Mouse (Mus musculus): Measurements from ENCODE around the gene Osbpl6.

Osbpl6 gene

GRCm38 (mm10) chr2:76406151-76406936 is at the start of gene Osbpl6:
Gene Osbpl6, plus strand, starts transcription at chr2:76406508.
- no peak for DNase-seq (ENCODE audit: low spot score in 2 of 2)

GRCm38 (mm10) chr2:76360226-76360625 is 46.1 kb upstream of the Osbpl6 start, which contains the start of gene Cyct:
Gene Cyct, minus strand, starts transcription at chr2:76360450.
- DNase-seq (ENCODE audit: low spot score in 2 of 2), result no peak

GRCm38 (mm10) chr2:76362111-76362510 is 44.2 kb upstream of the Osbpl6 start:
- no peak for DNase-seq (ENCODE audit: low spot score in 2 of 2)

- no peak for DNase-seq (ENCODE audit: low spot score in 2 of 2)
Measured at GRCm38 (mm10) chr2:76365811-76366210, 40.5 kb upstream of the Osbpl6 start.

GRCm38 (mm10) chr2:76367188-76367922 is 39.0 kb upstream of the Osbpl6 start:
- DNase-seq (ENCODE audit: low spot score in 2 of 2), result peak; percentile 66 to 80

GRCm38 (mm10) chr2:76368861-76369660 is 37.2 kb upstream of the Osbpl6 start:
- no peak for DNase-seq (ENCODE audit: low spot score in 2 of 2)

DNA sequence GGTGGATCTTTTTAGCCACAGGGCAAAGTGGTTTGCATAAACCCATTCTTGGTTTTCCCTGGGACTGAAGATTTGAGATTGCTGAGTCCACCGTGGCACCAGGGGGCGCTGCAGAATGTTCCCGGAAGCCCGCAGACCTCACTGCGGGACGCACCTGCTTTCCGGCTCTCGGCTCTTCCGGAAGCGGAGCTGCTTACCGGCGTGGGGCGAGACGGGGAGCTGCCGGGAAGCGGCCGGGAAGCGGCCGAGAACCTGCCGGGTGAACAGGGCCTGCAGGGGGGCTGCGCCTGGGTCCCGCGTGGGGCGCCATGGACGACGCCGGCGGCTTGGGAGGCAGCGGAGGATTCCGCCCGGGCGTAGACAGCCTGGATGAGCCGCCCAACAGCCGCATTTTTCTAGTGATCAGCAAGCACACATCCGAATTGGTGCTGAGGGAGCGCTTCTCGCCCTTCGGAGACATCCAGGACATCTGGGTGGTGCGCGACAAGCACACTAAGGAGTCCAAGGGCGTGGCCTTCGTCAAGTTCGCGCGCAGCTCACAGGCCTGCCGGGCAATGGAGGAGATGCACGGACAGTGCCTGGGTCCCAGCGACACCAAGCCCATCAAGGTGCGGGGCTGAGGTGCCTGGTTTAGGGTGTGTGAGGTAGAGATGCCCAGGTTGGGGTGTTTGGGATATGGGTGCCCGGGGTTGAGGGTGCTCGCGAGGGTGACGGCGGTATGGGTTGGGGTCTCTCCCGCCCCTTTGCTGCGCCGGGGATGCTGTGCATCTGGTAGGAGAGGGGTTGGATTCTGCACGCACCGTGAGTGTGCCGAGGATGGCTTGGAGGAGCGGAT is 36.3 kb upstream of the Osbpl6 start, which contains the start of gene Rbm45:
Gene Rbm45 (plus strand): TSS at position 164 of the 835 bp plus-strand sequence.
- DNase-seq (ENCODE audit: low spot score in 2 of 2), result peak; percentile 76 to 85

DNA sequence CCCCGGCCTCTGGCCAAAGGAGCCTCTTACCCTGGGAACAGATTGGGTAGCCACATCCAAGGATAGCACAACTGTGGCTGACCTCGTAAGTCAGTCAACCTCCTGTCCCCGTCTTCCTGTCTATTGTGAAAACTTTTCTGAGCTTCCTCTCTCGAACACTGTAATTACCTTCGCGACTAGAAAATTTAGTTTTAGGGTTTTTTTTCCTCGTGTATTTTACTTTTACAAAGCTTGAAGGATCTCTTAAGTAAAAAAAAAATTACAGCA is 35.7 kb upstream of the Osbpl6 start:
- no peak for DNase-seq (ENCODE audit: low spot score in 2 of 2)

GRCm38 (mm10) chr2:76372244-76372643 is 34.1 kb upstream of the Osbpl6 start:
- no peak for DNase-seq (ENCODE audit: low spot score in 2 of 2)

DNA sequence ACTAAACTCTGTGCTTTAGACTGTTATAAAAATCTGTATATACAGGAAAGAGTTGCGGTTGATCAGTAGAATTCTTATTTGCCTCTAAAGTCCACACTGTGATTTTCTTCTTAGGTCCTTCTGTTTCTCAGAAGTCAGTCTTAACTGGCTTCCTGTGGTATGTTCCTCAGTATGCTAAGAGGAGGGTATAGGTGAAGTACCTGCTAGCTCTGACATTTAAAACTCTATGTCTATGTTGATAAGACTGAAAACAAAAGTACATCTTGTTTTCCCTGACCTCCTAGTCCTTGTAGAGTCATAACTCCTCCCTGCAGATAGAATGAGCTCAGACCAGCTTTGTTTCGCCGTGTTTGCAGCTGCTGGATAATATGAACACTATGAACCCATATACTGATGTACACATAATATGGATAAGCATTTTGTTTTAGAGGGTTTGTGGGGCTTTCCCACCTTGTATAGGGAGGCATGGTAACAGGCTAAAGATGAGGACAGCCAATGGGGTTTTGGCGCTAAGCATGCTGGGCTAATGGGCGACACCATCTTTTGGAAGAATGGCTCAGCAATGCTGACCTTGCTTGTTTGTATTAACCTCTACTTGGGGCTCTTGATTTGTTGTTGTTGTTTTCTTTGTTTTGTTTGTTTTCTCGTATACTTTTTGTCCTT is 31.6 kb upstream of the Osbpl6 start:
- no peak for DNase-seq (ENCODE audit: low spot score in 2 of 2)

- DNase-seq (ENCODE audit: low spot score in 2 of 2), result no peak
Measured at GRCm38 (mm10) chr2:76378646-76379045, 27.7 kb upstream of the Osbpl6 start.

- DNase-seq (ENCODE audit: low spot score in 2 of 2), result no peak
Measured at GRCm38 (mm10) chr2:76386531-76386930, 19.8 kb upstream of the Osbpl6 start.

DNA sequence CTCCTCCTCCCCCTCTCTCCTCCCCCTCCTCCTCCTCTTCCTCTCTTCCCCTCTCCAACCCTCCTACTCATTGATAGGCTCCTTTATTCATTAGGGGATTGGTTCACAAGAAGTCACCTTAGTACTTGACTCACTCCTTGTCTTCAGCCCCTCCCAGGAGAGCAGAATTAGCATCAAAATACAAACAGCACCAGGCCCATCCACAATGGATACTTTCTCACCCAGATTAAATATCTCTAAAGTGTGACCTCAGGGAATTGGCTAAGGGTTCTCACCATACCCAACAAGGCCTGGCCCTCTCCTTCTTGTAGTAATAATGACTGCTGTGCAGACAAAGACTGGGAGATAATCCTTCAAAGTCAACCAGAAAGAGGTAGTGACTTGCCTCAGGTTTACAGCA is 6.1 kb upstream of the Osbpl6 start:
- no peak for DNase-seq (ENCODE audit: low spot score in 2 of 2)

DNA sequence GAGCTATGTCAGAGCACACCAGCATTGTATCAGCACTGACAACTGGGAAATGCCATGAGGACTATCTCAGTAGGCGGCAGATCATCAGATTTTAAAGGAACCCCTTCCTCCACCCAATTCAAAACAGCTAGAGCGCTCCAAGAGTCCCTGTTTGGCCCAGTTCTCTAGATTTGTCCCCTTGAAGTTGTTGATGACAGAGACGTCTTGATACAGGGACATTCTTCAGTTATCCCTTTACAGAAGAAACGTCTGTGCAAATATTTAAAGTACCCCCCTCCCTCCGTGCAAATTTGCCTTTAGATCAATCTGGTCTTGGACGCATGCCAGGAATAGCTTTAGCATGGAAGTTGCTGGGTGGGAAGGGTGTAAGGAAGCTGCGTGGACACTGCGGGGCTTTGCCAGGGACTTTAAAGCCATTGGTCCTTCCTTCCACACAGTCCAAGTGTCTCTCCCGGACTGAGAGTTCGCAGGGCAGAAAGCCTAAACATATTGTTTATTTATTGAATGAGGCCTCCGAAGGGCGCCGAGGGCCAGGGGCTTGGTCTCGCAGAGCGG is 635 bp upstream of the Osbpl6 start:
- DNase-seq (ENCODE audit: low spot score in 2 of 2), result no peak

DNA sequence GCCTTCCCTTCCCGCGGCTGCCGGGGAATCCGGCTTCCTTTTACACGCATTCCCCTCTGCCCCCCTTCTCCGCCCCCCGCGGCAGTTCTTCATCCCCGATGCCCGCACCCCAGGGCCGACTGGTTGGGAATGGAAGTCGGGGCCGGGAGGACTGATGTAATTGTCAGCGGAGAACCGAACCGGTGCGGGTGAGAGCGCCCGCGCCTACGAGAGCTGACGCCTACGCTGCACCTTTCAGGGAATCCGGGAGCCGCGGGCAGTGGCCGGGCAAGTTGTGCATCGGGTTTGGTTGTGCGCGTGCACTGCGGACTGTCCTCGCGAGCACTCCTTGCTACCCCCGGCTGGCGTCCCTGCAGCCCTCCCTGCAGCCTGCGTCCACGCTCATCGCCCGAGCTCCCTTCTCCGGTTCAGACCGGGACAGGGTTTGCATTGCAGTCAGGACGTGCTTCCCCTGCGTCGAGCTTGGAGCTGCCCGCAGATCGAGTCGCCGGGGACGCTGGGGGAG is 681 bp downstream of the Osbpl6 start:
- no peak for DNase-seq (ENCODE audit: low spot score in 2 of 2)

DNA sequence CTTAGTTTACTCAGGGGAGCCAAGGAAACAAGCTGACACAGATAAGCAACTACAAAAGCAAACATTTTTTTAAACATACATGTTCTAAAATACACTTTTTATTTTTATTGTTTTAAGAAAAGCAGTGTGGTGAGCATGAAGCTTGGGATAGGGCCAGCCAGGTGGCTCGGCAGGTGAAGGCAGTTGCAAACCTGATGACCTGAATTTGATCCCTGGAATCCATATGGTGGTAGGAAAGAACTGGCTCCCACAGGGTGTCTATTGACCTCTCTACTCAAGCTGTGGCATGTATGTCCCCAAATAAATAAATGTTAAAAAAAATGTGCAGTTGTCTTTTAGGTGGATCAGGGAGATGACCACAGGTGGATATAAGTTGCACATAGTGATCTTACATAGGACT is 3.2 kb downstream of the Osbpl6 start:
- no peak for DNase-seq (ENCODE audit: low spot score in 2 of 2)

GRCm38 (mm10) chr2:76409986-76410385 is 3.7 kb downstream of the Osbpl6 start:
- DNase-seq (ENCODE audit: low spot score in 2 of 2), result no peak

- DNase-seq (ENCODE audit: low spot score in 2 of 2), result no peak
Measured at GRCm38 (mm10) chr2:76412924-76413323, 6.6 kb downstream of the Osbpl6 start.

DNA sequence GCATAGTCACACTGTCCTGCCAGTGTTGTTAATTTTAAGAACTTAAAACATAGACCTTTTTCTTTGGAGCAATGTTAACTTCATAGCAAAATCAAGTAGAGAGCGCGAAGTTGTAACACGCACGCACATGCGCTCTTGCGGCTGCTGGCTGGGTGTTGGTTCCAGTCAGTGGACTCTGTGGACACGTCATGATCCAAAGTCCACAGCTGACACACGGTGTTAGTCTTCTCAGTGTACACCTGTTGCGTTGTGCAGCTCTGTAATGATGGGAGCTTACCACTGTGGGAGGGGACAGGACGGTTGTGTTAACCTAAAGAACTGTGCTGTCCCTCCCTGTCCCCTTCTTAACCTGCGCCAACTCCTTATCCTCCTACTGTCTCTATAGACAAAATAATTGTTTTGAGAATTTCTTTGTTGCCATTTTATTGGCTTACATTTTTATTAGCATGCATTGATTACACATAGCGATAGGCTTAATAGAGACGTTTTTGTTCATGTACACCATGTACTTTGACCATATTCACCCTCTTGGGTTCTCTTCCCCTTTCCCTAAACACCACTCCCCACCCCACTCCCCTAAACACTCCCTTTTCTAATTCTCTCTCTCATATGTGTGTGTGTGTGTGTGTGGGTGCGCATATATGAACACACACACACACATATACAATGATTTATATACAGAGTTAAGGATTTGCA is 11.3 kb downstream of the Osbpl6 start:
- DNase-seq (ENCODE audit: low spot score in 2 of 2), result no peak

GRCm38 (mm10) chr2:76418142-76418518 is 11.8 kb downstream of the Osbpl6 start:
- DNase-seq (ENCODE audit: low spot score in 2 of 2), result no peak

Measured in natural killer cell, adult 2 months (primary cell).